Mouse (Mus musculus) fibroblast of lung, adult 2 months (primary cell): ENCODE results near the gene Sac3d1.

Experiments used
- DNase-seq: peaks from one replicate; pipeline ENCODE4 v3.0.0-alpha.2; 2011; ENCODE audit warnings: low read depth

Gene Sac3d1

GRCm38 (mm10) chr19:6068951-6069350 is 49.5 kb downstream of the Sac3d1 start:
- DNase-seq = no peak

GRCm38 (mm10) chr19:6067724-6068415 is 50.6 kb downstream of the Sac3d1 start, which contains the start of gene Tm7sf2:
Gene Tm7sf2 (minus strand): TSS chr19:6068373.
- no peak for DNase-seq

DNA sequence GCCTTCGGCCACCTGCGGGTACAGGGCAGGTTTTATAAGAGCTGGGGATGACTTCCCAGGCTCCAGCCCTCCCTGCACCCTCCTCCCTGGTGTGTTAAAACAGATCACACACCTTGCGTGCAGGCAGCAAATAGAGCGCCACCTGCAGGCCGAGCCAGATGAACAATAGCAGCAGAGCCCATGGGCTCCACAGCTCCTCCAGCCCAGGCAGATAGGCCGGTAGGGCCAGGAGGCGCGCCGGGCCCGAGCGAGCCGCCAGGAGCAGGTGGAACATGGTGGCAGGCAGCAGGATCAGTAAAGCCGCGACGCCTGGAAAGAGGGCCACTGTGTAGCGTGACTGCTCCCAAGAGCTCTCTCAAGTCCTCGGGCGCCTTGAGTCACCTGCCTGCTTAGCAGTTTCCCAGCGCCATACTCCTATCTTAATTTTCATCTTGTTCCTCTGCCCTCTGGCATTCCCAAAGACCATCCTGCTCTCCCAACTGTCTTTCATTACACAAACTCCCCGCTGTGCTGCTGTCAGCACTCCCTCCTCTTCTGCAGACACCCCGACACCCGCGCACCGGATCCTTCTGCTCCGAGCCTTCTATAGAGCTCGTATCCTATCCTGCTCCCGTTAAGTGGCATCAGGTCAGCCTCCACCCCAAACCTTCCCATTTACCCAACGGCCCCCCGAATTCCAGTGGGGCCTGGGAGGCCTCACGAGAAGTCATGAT is 51.3 kb downstream of the Sac3d1 start:
- no peak for DNase-seq

- no peak for DNase-seq
Measured at GRCm38 (mm10) chr19:6066571-6066970, 51.9 kb downstream of the Sac3d1 start.
